Mouse (Mus musculus) liver, embryonic 14.5 days (tissue): ENCODE data around the gene Fhit.

ENCODE experiments used
- CTCF ChIP-seq: IDR thresholded peaks from 2 replicates; pipeline ENCODE4 v1.5.1; 2016; ENCODE audit warnings: antibody characterized with exemption, low read depth, control low read depth
- EP300 ChIP-seq: IDR thresholded peaks from 2 replicates; pipeline ENCODE4 v1.6.1; 2016; ENCODE audit warnings: antibody characterized with exemption, low read depth

GRCm38 (mm10) chr14:9555807-9556206 is 1606.0 kb downstream of the Fhit start:
- no peak for TF ChIP-seq CTCF
- TF ChIP-seq EP300, result no peak
